In the genomic region with DNA sequence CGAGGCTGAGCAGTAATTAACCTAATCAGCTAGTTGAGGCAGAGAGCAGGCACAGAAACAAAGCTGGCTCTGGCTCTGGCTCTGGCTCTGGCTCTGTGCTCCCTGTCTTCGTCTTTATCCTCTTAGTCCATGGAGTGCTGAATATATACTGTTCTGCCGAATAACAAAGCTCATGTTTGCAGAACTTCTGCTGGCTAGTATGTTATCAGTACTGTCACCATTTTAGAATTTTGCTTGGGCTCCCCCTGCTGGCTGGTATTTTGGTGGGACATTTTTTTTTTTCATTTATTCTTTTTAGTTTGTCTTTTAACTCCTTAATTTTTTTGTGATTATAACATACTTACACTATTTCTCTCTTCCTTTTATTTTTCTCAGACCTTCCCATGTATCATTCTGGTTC, we compare ENCODE assay signal across 7 mouse cellular contexts.
A peak's percentile ranks its signal among the peaks of the same experiment; 100 is the strongest.
DNase-seq lines count a peak whose midpoint lies in the region; ATAC-seq and TF ChIP-seq lines count a peak whose summit lies in the region.

No protein-coding gene starts in this region.

- H3K27me3 ChIP-seq in midbrain, embryonic 14.5 days (ENCODE audit: control insufficient read depth, insufficient read depth, low read length), result no peaks in the 10 kb centered on the region
- H3K27me3 ChIP-seq in midbrain, embryonic 16.5 days (ENCODE audit: control insufficient read depth, insufficient read depth, low read depth, low read length), result no peaks in the 10 kb centered on the region
- H3K27me3 ChIP-seq in heart, embryonic 11.5 days (ENCODE audit: control insufficient read depth, insufficient read depth, low read length), result no peaks in the 10 kb centered on the region
- no peaks in the 10 kb centered on the region for H3K27me3 ChIP-seq in limb, embryonic 14.5 days (ENCODE audit: control insufficient read depth, insufficient read depth, low read length)
- no peaks in the 10 kb centered on the region for H3K27me3 ChIP-seq in spleen, adult 2 months (ENCODE audit: control insufficient read depth, insufficient read depth, low read length)

- H3K9ac ChIP-seq in midbrain, embryonic 14.5 days (replicated peaks; ENCODE audit: low read length), result no peak overlapping the region
- no peak overlapping the region for H3K9ac ChIP-seq in midbrain, embryonic 16.5 days (ENCODE audit: low read depth, low read length)
- H3K9ac ChIP-seq in heart, embryonic 11.5 days (ENCODE audit: low read depth, low read length), result no peak overlapping the region
- H3K9ac ChIP-seq in limb, embryonic 14.5 days (ENCODE audit: low read depth, low read length, severe bottlenecking), result no peak overlapping the region

- TF ChIP-seq POLR2A in limb, embryonic 14.5 days (IDR thresholded peaks at IDR 0.05; ENCODE audit: borderline replicate concordance, extremely low read depth, insufficient read depth, insufficient read length), result no peak
- TF ChIP-seq POLR2A in spleen, adult 2 months (IDR thresholded peaks at IDR 0.05; ENCODE audit: low read depth, low read length), result no peak

- 64% methylated on average over 3 of the region's 3 CpGs for WGBS in midbrain, embryonic 14.5 days
- 60% methylated on average over 3 of the region's 3 CpGs for WGBS in midbrain, embryonic 16.5 days
- WGBS in heart, embryonic 11.5 days (ENCODE audit: insufficient replicate concordance), result 15% methylated on average over 3 of the region's 3 CpGs
- 60% methylated on average over 3 of the region's 3 CpGs for WGBS in limb, embryonic 14.5 days
- 32% methylated on average over 3 of the region's 3 CpGs for WGBS in spleen, adult 2 months

- DNase-seq in midbrain, embryonic 14.5 days, result peak; percentile 58
- peak; percentile 77 for DNase-seq in NIH3T3 (ENCODE audit: low read depth)
- DNase-seq in c-Kit-positive CD71-positive TER-119-negative erythroid progenitor cells, embryonic 14.5 days (ENCODE audit: low read depth), result peak; percentile 20
- DNase-seq in limb, embryonic 14.5 days (ENCODE audit: low spot score), result peak; percentile 58
- DNase-seq in spleen, adult 2 months (ENCODE audit: low read depth in 1 of 2, low spot score in 2 of 2), result peak; percentile 18 to 50

- no peaks in the 10 kb centered on the region for H3K4me1 ChIP-seq in midbrain, embryonic 14.5 days (ENCODE audit: control insufficient read depth, insufficient read depth, low read length)
- peaks cover 5% of the 10 kb centered on the region; the same call in 1 of the 2 replicates for H3K4me1 ChIP-seq in midbrain, embryonic 16.5 days (ENCODE audit: control insufficient read depth, insufficient read depth, low read length)
- 0 out of 2 replicates have a peak, but pooled peaks cover 3% of the 10 kb centered on the region for H3K4me1 ChIP-seq in heart, embryonic 11.5 days (ENCODE audit: control insufficient read depth, insufficient read depth, low read length)
- H3K4me1 ChIP-seq in limb, embryonic 14.5 days (ENCODE audit: control insufficient read depth, insufficient read depth, low read length), result no peaks in the 10 kb centered on the region
- no peaks in the 10 kb centered on the region for H3K4me1 ChIP-seq in spleen, adult 2 months (ENCODE audit: control insufficient read depth, insufficient read depth, insufficient read length)

- H3K4me2 ChIP-seq in midbrain, embryonic 14.5 days (ENCODE audit: low read length), result no peak overlapping the region
- H3K4me2 ChIP-seq in midbrain, embryonic 16.5 days (ENCODE audit: low read length), result no peak overlapping the region
- peak overlapping the region; percentile 19; the same call in 1 of the 2 replicates for H3K4me2 ChIP-seq in heart, embryonic 11.5 days
- no peak overlapping the region for H3K4me2 ChIP-seq in limb, embryonic 14.5 days (replicated peaks; ENCODE audit: low read depth, low read length, severe bottlenecking)

- no peak overlapping the region for H3K27ac ChIP-seq in midbrain, embryonic 14.5 days (replicated peaks; ENCODE audit: low read depth, low read length)
- no peak overlapping the region for H3K27ac ChIP-seq in midbrain, embryonic 16.5 days (ENCODE audit: low read length)
- H3K27ac ChIP-seq in heart, embryonic 11.5 days (ENCODE audit: low read depth, low read length), result no peak overlapping the region
- H3K27ac ChIP-seq in limb, embryonic 14.5 days (replicated peaks; ENCODE audit: low read depth, low read length), result no peak overlapping the region
- H3K27ac ChIP-seq in spleen, adult 2 months (ENCODE audit: insufficient read depth, low read length), result no peak overlapping the region

- H3K4me3 ChIP-seq in midbrain, embryonic 14.5 days (replicated peaks; ENCODE audit: low read depth, low read length), result no peak overlapping the region
- H3K4me3 ChIP-seq in midbrain, embryonic 16.5 days (ENCODE audit: low read depth, low read length), result no peak overlapping the region
- no peak overlapping the region for H3K4me3 ChIP-seq in heart, embryonic 11.5 days (ENCODE audit: low read depth, low read length)
- H3K4me3 ChIP-seq in limb, embryonic 14.5 days (replicated peaks; ENCODE audit: low read length), result no peak overlapping the region
- no peak overlapping the region for H3K4me3 ChIP-seq in spleen, adult 2 months (ENCODE audit: extremely low read depth, insufficient read depth, insufficient read length)

- TF ChIP-seq CTCF in spleen, adult 2 months (IDR thresholded peaks at IDR 0.05; ENCODE audit: extremely low read depth, insufficient read depth, insufficient read length, insufficient replicate concordance), result no peak

- H3K36me3 ChIP-seq in midbrain, embryonic 14.5 days (ENCODE audit: control insufficient read depth, insufficient read depth, low read length), result no peaks in the 10 kb centered on the region
- H3K36me3 ChIP-seq in midbrain, embryonic 16.5 days (ENCODE audit: control insufficient read depth, insufficient read depth, low read length), result no peaks in the 10 kb centered on the region
- H3K36me3 ChIP-seq in heart, embryonic 11.5 days (ENCODE audit: control insufficient read depth, insufficient read depth, low read length), result no peaks in the 10 kb centered on the region
- no peaks in the 10 kb centered on the region for H3K36me3 ChIP-seq in limb, embryonic 14.5 days (ENCODE audit: control insufficient read depth, insufficient read depth, low read length)
- H3K36me3 ChIP-seq in spleen, adult 2 months (ENCODE audit: control insufficient read depth, insufficient read depth, low read length), result no peaks in the 10 kb centered on the region

- no peaks in the 10 kb centered on the region for H3K9me3 ChIP-seq in midbrain, embryonic 14.5 days (ENCODE audit: control insufficient read depth, low read length)
- H3K9me3 ChIP-seq in midbrain, embryonic 16.5 days (replicated peaks; ENCODE audit: control insufficient read depth, low read length, poor library complexity, severe bottlenecking), result no peaks in the 10 kb centered on the region
- no peaks in the 10 kb centered on the region for H3K9me3 ChIP-seq in heart, embryonic 11.5 days (replicated peaks; ENCODE audit: control insufficient read depth, low read length)
- H3K9me3 ChIP-seq in limb, embryonic 14.5 days (ENCODE audit: control insufficient read depth, low read length), result no peaks in the 10 kb centered on the region

- ATAC-seq in midbrain, embryonic 14.5 days (ENCODE audit: low FRiP score, low TSS enrichment), result no peak
- ATAC-seq in midbrain, embryonic 16.5 days, result no peak
- ATAC-seq in heart, embryonic 11.5 days (replicated peaks; ENCODE audit: insufficient number of reproducible peaks, low FRiP score, low TSS enrichment), result no peak
- no peak for ATAC-seq in limb, embryonic 14.5 days (ENCODE audit: low FRiP score, low read depth)

Comparison
In these comparisons a context has a peak if more than half of its experiments do, and no peak if none do; other contexts are left out.
1. DNase-seq: peak in every context shown above with its lines; median percentile 77 in NIH3T3; 58 in midbrain, embryonic 14.5 days; 58 in limb, embryonic 14.5 days; 34 in spleen, adult 2 months; 20 in c-Kit-positive CD71-positive TER-119-negative erythroid progenitor cells, embryonic 14.5 days.